Comparison of ENCODE assay signal across 17 mouse cellular contexts in genomic region chr11:115653194-115653593, GRCm38 (mm10). TPM values are rescaled to one million over a fixed set of nuclear protein-coding genes. Genes with fewer than 3 reads are reported as not detected.
A peak's percentile ranks its signal among the peaks of the same experiment; 100 is the strongest.
DNase-seq lines count a peak whose midpoint lies in the region; ATAC-seq and TF ChIP-seq lines count a peak whose summit lies in the region.
"Had no signal": no experiment of that assay in that cellular context is flagged by ENCODE, and none has a peak within 500 bp of the region (broad histone marks: within the 10 kb centered on the region; RNA-seq: fewer than 3 reads in every experiment).

No protein-coding gene starts in this region.

- no peak for ATAC-seq in forebrain, embryonic 15.5 days (replicated peaks)
- ATAC-seq in heart, embryonic 13.5 days (ENCODE audit: extremely low read depth, insufficient number of reproducible peaks, low FRiP score, low TSS enrichment): no peak
- ATAC-seq: inflammation-experienced regulatory T-cells, adult 6 months; liver, postnatal 0 days had no signal

- no peak for TF ChIP-seq CTCF in small intestine, adult 2 months (IDR thresholded peaks at IDR 0.05; ENCODE audit: extremely low read depth, insufficient read length, insufficient replicate concordance, low read depth, low read length)

- no peak for TF ChIP-seq POLR2A in small intestine, adult 2 months (IDR thresholded peaks at IDR 0.05; ENCODE audit: low read depth, low read length)

- no peaks in the 10 kb centered on the region for H3K27me3 ChIP-seq in forebrain, embryonic 15.5 days
- no peaks in the 10 kb centered on the region for H3K27me3 ChIP-seq in forebrain, embryonic 10.5 days (ENCODE audit: poor library complexity, severe bottlenecking)
- H3K27me3 ChIP-seq in heart, embryonic 13.5 days (replicated peaks): no peaks in the 10 kb centered on the region
- H3K27me3 ChIP-seq in small intestine, adult 2 months (ENCODE audit: control insufficient read depth, insufficient read depth, low read length): no peaks in the 10 kb centered on the region
- H3K27me3 ChIP-seq: kidney, embryonic 15.5 days; limb, embryonic 12.5 days; midbrain, embryonic 12.5 days had no signal

- no peaks in the 10 kb centered on the region for H3K9me3 ChIP-seq in forebrain, embryonic 15.5 days
- no peaks in the 10 kb centered on the region for H3K9me3 ChIP-seq in forebrain, embryonic 10.5 days
- no peaks in the 10 kb centered on the region for H3K9me3 ChIP-seq in heart, embryonic 13.5 days
- H3K9me3 ChIP-seq: kidney, embryonic 15.5 days; limb, embryonic 12.5 days; midbrain, embryonic 12.5 days had no signal

- intact Hi-C loops in heart, postnatal 25 days (cut with DNase I): no loop called here

- H3K9ac ChIP-seq in forebrain, embryonic 15.5 days (replicated peaks): no peak overlapping the region
- H3K9ac ChIP-seq in heart, embryonic 13.5 days: peak overlapping the region; percentile 66
- H3K9ac ChIP-seq: kidney, embryonic 15.5 days; limb, embryonic 12.5 days; liver, postnatal 0 days; midbrain, embryonic 12.5 days had no signal

- 75% methylated on average over 3 of the region's 3 CpGs for WGBS in forebrain, embryonic 15.5 days
- WGBS in forebrain, embryonic 10.5 days: 89% methylated on average over 3 of the region's 3 CpGs
- WGBS in heart, embryonic 13.5 days: 34% methylated on average over 3 of the region's 3 CpGs
- WGBS in small intestine, adult 2 months: 84% methylated on average over 3 of the region's 3 CpGs

- H3K4me3 ChIP-seq in forebrain, embryonic 15.5 days: no peak overlapping the region
- no peak overlapping the region for H3K4me3 ChIP-seq in forebrain, embryonic 10.5 days
- no peak overlapping the region for H3K4me3 ChIP-seq in heart, embryonic 13.5 days
- H3K4me3 ChIP-seq in small intestine, adult 2 months (ENCODE audit: low read depth, low read length): no peak overlapping the region
- H3K4me3 ChIP-seq: kidney, embryonic 15.5 days; limb, embryonic 12.5 days; midbrain, embryonic 12.5 days had no signal

- DNase-seq in forebrain, embryonic 10.5 days (ENCODE audit: extremely low spot score, low spot score): no peak
- DNase-seq in heart, postnatal 25 days (ENCODE audit: low spot score): no peak
- DNase-seq in right cerebral cortex, postnatal 36 days (ENCODE audit: low spot score in 2 of 2): peak; percentile 39 to 55
- DNase-seq in right cerebral cortex, postnatal 14 days: no peak
- no peak for DNase-seq in B cell, adult 2 months
- DNase-seq: adrenal gland, postnatal 10 days; cerebellum, adult 11-12 months; liver, postnatal 0 days; lung, postnatal 36 days; thymus, adult 18-20 months had no signal

- no peak overlapping the region for H3K4me2 ChIP-seq in forebrain, embryonic 15.5 days (replicated peaks)
- H3K4me2 ChIP-seq in heart, embryonic 13.5 days: peak overlapping the region; percentile 48
- H3K4me2 ChIP-seq: kidney, embryonic 15.5 days; limb, embryonic 12.5 days; midbrain, embryonic 12.5 days had no signal

- peaks cover 15% of the 10 kb centered on the region for H3K4me1 ChIP-seq in forebrain, embryonic 15.5 days
- H3K4me1 ChIP-seq in forebrain, embryonic 10.5 days: 0 out of 2 replicates have a peak, but pooled peaks cover 5% of the 10 kb centered on the region
- H3K4me1 ChIP-seq in heart, embryonic 13.5 days: peaks cover 42% of the 10 kb centered on the region
- no peaks in the 10 kb centered on the region for H3K4me1 ChIP-seq in small intestine, adult 2 months (ENCODE audit: control insufficient read depth, insufficient read depth, insufficient read length, low read length)
- H3K4me1 ChIP-seq: limb, embryonic 12.5 days; midbrain, embryonic 12.5 days had no signal

- peak overlapping the region; percentile 71 for H3K27ac ChIP-seq in forebrain, embryonic 15.5 days (replicated peaks)
- H3K27ac ChIP-seq in forebrain, embryonic 10.5 days: no peak overlapping the region
- H3K27ac ChIP-seq in heart, embryonic 13.5 days (replicated peaks): peak overlapping the region; percentile 91
- 0 out of 2 replicates have a peak overlapping the region, but pooled peaks have one; percentile 6 for H3K27ac ChIP-seq in small intestine, adult 2 months (ENCODE audit: insufficient read depth, low read depth, low read length)
- H3K27ac ChIP-seq: kidney, embryonic 15.5 days; limb, embryonic 12.5 days; midbrain, embryonic 12.5 days had no signal

- peaks cover 13% of the 10 kb centered on the region for H3K36me3 ChIP-seq in forebrain, embryonic 15.5 days
- peaks cover 54% of the 10 kb centered on the region for H3K36me3 ChIP-seq in forebrain, embryonic 10.5 days (replicated peaks)
- peaks cover 42% of the 10 kb centered on the region for H3K36me3 ChIP-seq in heart, embryonic 13.5 days
- peaks cover 30% of the 10 kb centered on the region for H3K36me3 ChIP-seq in small intestine, adult 2 months (ENCODE audit: control insufficient read depth, insufficient read depth, low read length)

RNA-seq across cellular contexts. Expression of gene Slc25a19, which starts 25.1 kb away (rescaled TPM):
- polyA plus RNA-seq in forebrain, embryonic 15.5 days (2015; fragmentation: Nextera tagmentation; extraction: Ambion mirVana): 55.3 and 56.1 TPM in 2 replicates
- 25.6 and 26.2 TPM in 2 replicates for polyA plus RNA-seq in forebrain, embryonic 10.5 days (2016; fragmentation: Nextera tagmentation; extraction: Ambion mirVana)
- polyA plus RNA-seq in heart, embryonic 13.5 days (2015; fragmentation: Nextera tagmentation; extraction: Ambion mirVana): 36.4 and 37.2 TPM in 2 replicates
- 10 to 100 TPM; 41.6 to 45.9 TPM for total RNA-seq in heart, postnatal 25 days (2021)
- 11.3 and 19.6 TPM in 2 replicates for polyA plus RNA-seq in small intestine, adult 2 months (2012; rRNA removed)

RNA-seq across cellular contexts. Expression of gene Mif4gd, which starts 40.4 kb away (rescaled TPM):
- 9.1 and 11.4 TPM in 2 replicates for polyA plus RNA-seq in forebrain, embryonic 15.5 days (2015; fragmentation: Nextera tagmentation; extraction: Ambion mirVana)
- 20.3 and 23.8 TPM in 2 replicates for polyA plus RNA-seq in forebrain, embryonic 10.5 days (2016; fragmentation: Nextera tagmentation; extraction: Ambion mirVana)
- 23.1 and 24.6 TPM in 2 replicates for polyA plus RNA-seq in heart, embryonic 13.5 days (2015; fragmentation: Nextera tagmentation; extraction: Ambion mirVana)
- total RNA-seq in heart, postnatal 25 days (2021): 10 to 100 TPM; 45.5 to 56.9 TPM
- 49.4 and 108 TPM in 2 replicates for polyA plus RNA-seq in small intestine, adult 2 months (2012; rRNA removed)

RNA-seq across cellular contexts. Expression of gene Gga3, which starts 49.3 kb away (rescaled TPM):
- 28.1 and 28.2 TPM in 2 replicates for polyA plus RNA-seq in forebrain, embryonic 15.5 days (2015; fragmentation: Nextera tagmentation; extraction: Ambion mirVana)
- 29.6 and 35.0 TPM in 2 replicates for polyA plus RNA-seq in forebrain, embryonic 10.5 days (2016; fragmentation: Nextera tagmentation; extraction: Ambion mirVana)
- 14.0 and 14.9 TPM in 2 replicates for polyA plus RNA-seq in heart, embryonic 13.5 days (2015; fragmentation: Nextera tagmentation; extraction: Ambion mirVana)
- total RNA-seq in heart, postnatal 25 days (2021): 10 to 100 TPM; 20.9 to 24.5 TPM
- polyA plus RNA-seq in small intestine, adult 2 months (2012; rRNA removed): 12.6 and 14.7 TPM in 2 replicates

RNA-seq across cellular contexts. Expression of gene Mrps7, which starts 49.5 kb away (rescaled TPM):
- 70.3 and 73.6 TPM in 2 replicates for polyA plus RNA-seq in forebrain, embryonic 15.5 days (2015; fragmentation: Nextera tagmentation; extraction: Ambion mirVana)
- polyA plus RNA-seq in forebrain, embryonic 10.5 days (2016; fragmentation: Nextera tagmentation; extraction: Ambion mirVana): 106 TPM in 2 replicates
- 79.2 and 86.8 TPM in 2 replicates for polyA plus RNA-seq in heart, embryonic 13.5 days (2015; fragmentation: Nextera tagmentation; extraction: Ambion mirVana)
- 10 to 100 TPM; 74.0 to 82.3 TPM for total RNA-seq in heart, postnatal 25 days (2021)
- polyA plus RNA-seq in small intestine, adult 2 months (2012; rRNA removed): 11.8 and 13.3 TPM in 2 replicates

RNA-seq across cellular contexts. Expression of gene Grb2, which starts 55.2 kb away (rescaled TPM):
- polyA plus RNA-seq in forebrain, embryonic 15.5 days (2015; fragmentation: Nextera tagmentation; extraction: Ambion mirVana): 180 and 199 TPM in 2 replicates
- polyA plus RNA-seq in forebrain, embryonic 10.5 days (2016; fragmentation: Nextera tagmentation; extraction: Ambion mirVana): 74.4 and 79.6 TPM in 2 replicates
- polyA plus RNA-seq in heart, embryonic 13.5 days (2015; fragmentation: Nextera tagmentation; extraction: Ambion mirVana): 86.6 and 90.0 TPM in 2 replicates
- total RNA-seq in heart, postnatal 25 days (2021): 100 to 1,000 TPM; 107 to 108 TPM
- polyA plus RNA-seq in small intestine, adult 2 months (2012; rRNA removed): 13.0 and 34.8 TPM in 2 replicates

Comparison
In these comparisons a context has a peak if more than half of its experiments do, and no peak if none do; other contexts are left out.
1. DNase-seq: peak in right cerebral cortex, postnatal 36 days (2 of 2); none in forebrain, embryonic 10.5 days (single experiment), heart, postnatal 25 days (single experiment), right cerebral cortex, postnatal 14 days (single experiment) and B cell, adult 2 months (0 of 2).